Mouse (Mus musculus): ENCODE results near the gene Gm9936.

DNA sequence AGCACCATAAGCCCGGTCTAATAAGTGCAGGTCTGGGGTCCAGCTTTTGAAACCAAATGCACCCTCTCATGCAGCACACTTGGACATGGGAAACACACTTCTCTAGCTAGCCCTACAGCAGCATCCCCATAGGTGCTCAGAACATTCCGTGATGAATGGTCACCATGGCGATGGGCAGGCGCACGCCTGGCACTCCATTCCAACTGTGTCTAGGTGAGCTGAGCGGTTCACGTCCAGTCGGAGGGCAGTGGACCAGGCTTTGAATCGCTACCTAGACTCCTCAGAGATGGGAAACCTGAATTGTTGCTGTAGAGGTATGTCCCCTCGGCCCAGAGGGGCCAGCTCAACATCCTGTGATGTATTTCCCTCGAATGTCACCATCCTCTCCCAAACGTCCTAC is 6.8 kb upstream of the Gm9936 start:
- TF ChIP-seq ZNF384 (IDR thresholded peaks at IDR 0.05; ENCODE audit: low read depth, low read length) (no peak), MAFK (IDR thresholded peaks at IDR 0.05; ENCODE audit: insufficient read depth, low read depth, low read length) (no peak), HCFC1 (IDR thresholded peaks at IDR 0.05; ENCODE audit: borderline replicate concordance, insufficient read depth, low read length) (no peak), ZC3H11A (IDR thresholded peaks at IDR 0.05; ENCODE audit: borderline replicate concordance, low read depth, low read length) (no peak)

Measured in ES-E14 (cell line).